ENCODE assay signal across 23 mouse cellular contexts in genomic region chr5:5254391-5254790, GRCm38 (mm10).
DNase-seq lines count a peak whose midpoint lies in the region; ATAC-seq and TF ChIP-seq lines count a peak whose summit lies in the region.
"Had no signal": no experiment of that assay in that cellular context is flagged by ENCODE, and none has a peak within 500 bp of the region (broad histone marks: within the 10 kb centered on the region; RNA-seq: fewer than 3 reads in every experiment).

No protein-coding gene starts in this region.

- no peak overlapping the region for H3K9ac ChIP-seq in forebrain, postnatal 0 days
- no peak overlapping the region for H3K9ac ChIP-seq in forebrain, embryonic 16.5 days (replicated peaks; ENCODE audit: low read depth, low read length)
- H3K9ac ChIP-seq: embryonic facial prominence, embryonic 12.5 days; embryonic facial prominence, embryonic 15.5 days; hindbrain, embryonic 12.5 days; hindbrain, embryonic 15.5 days had no signal

- 0 out of 2 replicates have a peak, but pooled peaks have one; percentile 36 for ATAC-seq in forebrain, postnatal 0 days
- no peak for ATAC-seq in forebrain, embryonic 16.5 days
- ATAC-seq: activated CD4-positive, CD25-positive, alpha-beta regulatory T cell, adult 4 months; forebrain, embryonic 14.5 days had no signal

- no peaks in the 10 kb centered on the region for H3K27me3 ChIP-seq in forebrain, postnatal 0 days (ENCODE audit: insufficient read depth, low read length)
- no peaks in the 10 kb centered on the region for H3K27me3 ChIP-seq in forebrain, embryonic 16.5 days (replicated peaks; ENCODE audit: control insufficient read depth, insufficient read depth, low read length)
- H3K27me3 ChIP-seq: embryonic facial prominence, embryonic 12.5 days; embryonic facial prominence, embryonic 15.5 days; hindbrain, embryonic 12.5 days; hindbrain, embryonic 15.5 days had no signal

- no peaks in the 10 kb centered on the region for H3K9me3 ChIP-seq in forebrain, postnatal 0 days (ENCODE audit: low read length)
- H3K9me3 ChIP-seq in forebrain, embryonic 16.5 days (ENCODE audit: control insufficient read depth, low read length), result no peaks in the 10 kb centered on the region
- H3K9me3 ChIP-seq: embryonic facial prominence, embryonic 12.5 days; embryonic facial prominence, embryonic 15.5 days; hindbrain, embryonic 12.5 days; hindbrain, embryonic 15.5 days had no signal

- no peak for DNase-seq in forebrain, postnatal 0 days
- no peak for DNase-seq in layer of hippocampus, adult 2 months (ENCODE audit: low spot score in 2 of 2)
- no peak for DNase-seq in layer of hippocampus, postnatal 10 days (ENCODE audit: low spot score in 2 of 2)
- DNase-seq in left cerebral cortex, postnatal 25 days (ENCODE audit: low spot score in 2 of 2), result peak; percentile 30 to 61
- no peak for DNase-seq in left cerebral cortex, adult 11 months (ENCODE audit: low spot score)
- peak; percentile 12 for DNase-seq in right cerebral cortex, postnatal 25 days
- no peak for DNase-seq in right cerebral cortex, postnatal 10 days (ENCODE audit: low spot score in 2 of 2)
- DNase-seq: adrenal gland, adult 8-10 months; adrenal gland, postnatal 25 days; cerebellum, adult 18-20 months; cerebellum, adult 9-10 months; cerebellum, postnatal 14 days; gastrocnemius, adult 2 months; gastrocnemius, postnatal 14 days; heart, adult 11 months had no signal

- no peaks in the 10 kb centered on the region for H3K4me1 ChIP-seq in forebrain, postnatal 0 days (ENCODE audit: insufficient read depth)
- H3K4me1 ChIP-seq in forebrain, embryonic 16.5 days (replicated peaks; ENCODE audit: control insufficient read depth, insufficient read depth, low read length), result no peaks in the 10 kb centered on the region
- H3K4me1 ChIP-seq: embryonic facial prominence, embryonic 12.5 days; embryonic facial prominence, embryonic 15.5 days; hindbrain, embryonic 12.5 days; hindbrain, embryonic 15.5 days had no signal

- no peak for TF ChIP-seq CTCF in forebrain, postnatal 0 days (IDR thresholded peaks at IDR 0.05; ENCODE audit: low read depth)
- TF ChIP-seq CTCF in layer of hippocampus, adult 2 months (conservative IDR thresholded peaks at IDR 0.05), result no peak

- no peak overlapping the region for H3K27ac ChIP-seq in forebrain, postnatal 0 days (ENCODE audit: low read depth, low read length)
- no peak overlapping the region for H3K27ac ChIP-seq in forebrain, embryonic 16.5 days (ENCODE audit: low read length)
- H3K27ac ChIP-seq in layer of hippocampus, adult 2 months, result peak overlapping the region; percentile 69
- H3K27ac ChIP-seq: embryonic facial prominence, embryonic 12.5 days; embryonic facial prominence, embryonic 15.5 days; gastrocnemius, adult 2 months; hindbrain, embryonic 12.5 days; hindbrain, embryonic 15.5 days had no signal

- H3K4me3 ChIP-seq in forebrain, postnatal 0 days (ENCODE audit: low read depth, low read length), result no peak overlapping the region
- no peak overlapping the region for H3K4me3 ChIP-seq in forebrain, embryonic 16.5 days (replicated peaks; ENCODE audit: low read length)
- no peak overlapping the region for H3K4me3 ChIP-seq in layer of hippocampus, adult 2 months
- H3K4me3 ChIP-seq: embryonic facial prominence, embryonic 12.5 days; embryonic facial prominence, embryonic 15.5 days; gastrocnemius, adult 2 months; hindbrain, embryonic 12.5 days; hindbrain, embryonic 15.5 days had no signal

- intact Hi-C loops in left cerebral cortex, postnatal 25 days (cut with DNase I), result no loop called here

- H3K4me2 ChIP-seq in forebrain, postnatal 0 days (ENCODE audit: low read depth), result no peak overlapping the region
- no peak overlapping the region for H3K4me2 ChIP-seq in forebrain, embryonic 16.5 days (ENCODE audit: low read length)
- H3K4me2 ChIP-seq: embryonic facial prominence, embryonic 12.5 days; embryonic facial prominence, embryonic 15.5 days; heart, embryonic 11.5 days; hindbrain, embryonic 12.5 days; hindbrain, embryonic 15.5 days had no signal

- no peaks in the 10 kb centered on the region for H3K36me3 ChIP-seq in forebrain, postnatal 0 days (ENCODE audit: insufficient read depth)
- H3K36me3 ChIP-seq in forebrain, embryonic 16.5 days (ENCODE audit: control insufficient read depth, insufficient read depth), result no peaks in the 10 kb centered on the region
- H3K36me3 ChIP-seq: embryonic facial prominence, embryonic 12.5 days; embryonic facial prominence, embryonic 15.5 days; hindbrain, embryonic 12.5 days; hindbrain, embryonic 15.5 days had no signal

- 81% methylated on average over 6 of the region's 6 CpGs for WGBS in forebrain, postnatal 0 days
- WGBS in forebrain, embryonic 16.5 days, result 83% methylated on average over 6 of the region's 6 CpGs

Comparison
In these comparisons a context has a peak if more than half of its experiments do, and no peak if none do; other contexts are left out.
1. DNase-seq: peak in left cerebral cortex, postnatal 25 days (2 of 2) and right cerebral cortex, postnatal 25 days (single experiment); none in forebrain, postnatal 0 days (single experiment), layer of hippocampus, adult 2 months (0 of 2), layer of hippocampus, postnatal 10 days (0 of 2), left cerebral cortex, adult 11 months (single experiment) and right cerebral cortex, postnatal 10 days (0 of 2).